Mouse (Mus musculus) cerebellum, postnatal 10 days (tissue): ENCODE measurements at regions not wholly inside any gene's neighbourhood (a gene's known extent, or its start where the extent isn't known, plus 50 kb on each side); places are given as distances from the start of the nearest gene placed in this dataset.
A peak's percentile ranks its signal among the peaks of the same experiment; 100 is the strongest.
"Not testable (repeated sequence)": the region's sequence is repeated elsewhere in the genome, so short reads cannot be mapped to it uniquely, and the experiment has no call there.

Experiments used
- DNase-seq, 2 experiments: peaks; one replicate each; pipeline ENCODE4 v3.0.0; 2021; ENCODE audit warnings: mixed read lengths in 2 of 2

- DNase-seq = no peak
Measured at GRCm38 (mm10) chr14:37820918-37821632, 686.0 kb upstream of the Ghitm start.

GRCm38 (mm10) chr14:37819959-37820358 is 684.9 kb upstream of the Ghitm start:
- DNase-seq = peak; percentile 20

GRCm38 (mm10) chr14:37795642-37796041 is 660.6 kb upstream of the Ghitm start:
- no peak for DNase-seq

- DNase-seq = no peak
Measured at GRCm38 (mm10) chr14:37765729-37766128, 630.7 kb upstream of the Ghitm start.

- DNase-seq = not testable (repeated sequence)
Measured at GRCm38 (mm10) chr14:37749661-37750060, 614.6 kb upstream of the Ghitm start.

GRCm38 (mm10) chr14:37749162-37749561 is 614.1 kb upstream of the Ghitm start:
- no peak for DNase-seq

GRCm38 (mm10) chr14:37743048-37743447 is 608.0 kb upstream of the Ghitm start:
- DNase-seq = no peak

GRCm38 (mm10) chr14:37742426-37742825 is 607.4 kb upstream of the Ghitm start:
- not testable (repeated sequence) for DNase-seq
